Mouse (Mus musculus) E14TG2a.4 (cell line): ENCODE data around the gene Gm10190.

Source experiments
- H3K27me3 ChIP-seq: 2 replicates; pipeline ENCODE4 v1.6.1; 2014; ENCODE audit warnings: low read length, control low read depth; ENCODE audit not compliant: insufficient read depth
- H3K36me3 ChIP-seq: 2 replicates; pipeline ENCODE4 v1.6.1; 2014; ENCODE audit warnings: low read length, control low read depth; ENCODE audit not compliant: insufficient read depth
- H3K4me1 ChIP-seq: replicated peaks from 2 replicates; pipeline ENCODE4 v1.6.1; 2014; ENCODE audit warnings: low read depth, low read length, control low read depth
- H3K4me3 ChIP-seq: replicated peaks from 2 replicates; pipeline ENCODE4 v1.5.1; 2014; ENCODE audit warnings: mild to moderate bottlenecking, low read length
- H3K9me3 ChIP-seq: 2 replicates; pipeline ENCODE4 v1.6.1; 2014; ENCODE audit warnings: low read length, control low read depth
- CTCF ChIP-seq: conservative IDR thresholded peaks from 2 replicates; pipeline ENCODE4 v1.5.1; 2014; ENCODE audit warnings: low read length
- NANOG ChIP-seq: IDR thresholded peaks from 2 replicates; pipeline ENCODE4 v1.6.1; 2014; ENCODE audit warnings: borderline replicate concordance, low read length, mixed read lengths
- POU5F1 ChIP-seq: IDR thresholded peaks from 2 replicates; pipeline ENCODE4 v1.6.1; 2014; ENCODE audit warnings: low read length, borderline replicate concordance

Gm10190 gene

GRCm38 (mm10) chr17:80373726-80374096, 370 bp upstream of the Gm10190 start:
- Histone ChIP-seq H3K4me3 (peak overlapping the region; percentile 76), H3K4me1 (peaks cover 3% of the 10 kb centered on the region; the same call in 1 of the 2 replicates), H3K36me3 (no peaks in the 10 kb centered on the region), H3K9me3 (no peaks in the 10 kb centered on the region), H3K27me3 (peaks cover 79% of the 10 kb centered on the region)
- no peak for TF ChIP-seq CTCF
- TF ChIP-seq POU5F1, result no peak
- no peak for TF ChIP-seq NANOG

- Histone ChIP-seq H3K9me3 (no peaks in the 10 kb centered on the region), H3K4me3 (no peak overlapping the region), H3K4me1 (peaks cover 3% of the 10 kb centered on the region; the same call in 1 of the 2 replicates), H3K36me3 (no peaks in the 10 kb centered on the region), H3K27me3 (peaks cover 50% of the 10 kb centered on the region)
- no peak for TF ChIP-seq CTCF
- TF ChIP-seq POU5F1, result no peak
- TF ChIP-seq NANOG, result no peak
Observed at GRCm38 (mm10) chr17:80368606-80369005, 4.7 kb downstream of the Gm10190 start.

GRCm38 (mm10) chr17:80367276-80367675, 6.1 kb downstream of the Gm10190 start:
- no peak for TF ChIP-seq CTCF
- TF ChIP-seq POU5F1, result no peak
- no peak for TF ChIP-seq NANOG

GRCm38 (mm10) chr17:80360245-80360644, 13.1 kb downstream of the Gm10190 start:
- H3K9me3 ChIP-seq, result 0 out of 2 replicates have a peak, but pooled peaks cover 3% of the 10 kb centered on the region
- no peaks in the 10 kb centered on the region for H3K4me1 ChIP-seq
- no peaks in the 10 kb centered on the region for H3K36me3 ChIP-seq
- H3K27me3 ChIP-seq, result peaks cover 38% of the 10 kb centered on the region
- no peak overlapping the region for H3K4me3 ChIP-seq
- TF ChIP-seq POU5F1, result no peak
- TF ChIP-seq NANOG, result no peak
- no peak for TF ChIP-seq CTCF

More at GRCm38 (mm10) chr17:80367276-80367675, 6.1 kb downstream of the Gm10190 start:
- Histone ChIP-seq H3K4me3 (no peak overlapping the region), H3K27me3 (peaks cover 51% of the 10 kb centered on the region), H3K36me3 (no peaks in the 10 kb centered on the region), H3K4me1 (no peaks in the 10 kb centered on the region), H3K9me3 (0 out of 2 replicates have a peak, but pooled peaks cover 3% of the 10 kb centered on the region)

GRCm38 (mm10) chr17:80347234-80347633, 26.1 kb downstream of the Gm10190 start:
- H3K4me3 ChIP-seq, result no peak overlapping the region
- H3K36me3 ChIP-seq, result no peaks in the 10 kb centered on the region
- H3K9me3 ChIP-seq, result peaks cover 12% of the 10 kb centered on the region
- peaks cover 9% of the 10 kb centered on the region for H3K27me3 ChIP-seq
- H3K4me1 ChIP-seq, result no peaks in the 10 kb centered on the region
- TF ChIP-seq POU5F1, result no peak
- TF ChIP-seq NANOG, result no peak
- no peak for TF ChIP-seq CTCF

GRCm38 (mm10) chr17:80346591-80347125, 26.7 kb downstream of the Gm10190 start:
- TF ChIP-seq CTCF (no peak), POU5F1 (no peak), NANOG (no peak)
- peaks cover 9% of the 10 kb centered on the region for H3K27me3 ChIP-seq
- H3K9me3 ChIP-seq, result peaks cover 12% of the 10 kb centered on the region

GRCm38 (mm10) chr17:80345277-80345676, 28.1 kb downstream of the Gm10190 start:
- H3K9me3 ChIP-seq, result peaks cover 12% of the 10 kb centered on the region
- peaks cover 13% of the 10 kb centered on the region for H3K27me3 ChIP-seq
- H3K36me3 ChIP-seq, result no peaks in the 10 kb centered on the region
- no peak overlapping the region for H3K4me3 ChIP-seq
- H3K4me1 ChIP-seq, result no peaks in the 10 kb centered on the region
- TF ChIP-seq NANOG (no peak), POU5F1 (no peak), CTCF (peak; percentile 47)

More at GRCm38 (mm10) chr17:80346591-80347125, 26.7 kb downstream of the Gm10190 start:
- H3K36me3 ChIP-seq, result no peaks in the 10 kb centered on the region
- no peaks in the 10 kb centered on the region for H3K4me1 ChIP-seq
- H3K4me3 ChIP-seq, result no peak overlapping the region

- Histone ChIP-seq H3K9me3 (no peaks in the 10 kb centered on the region), H3K36me3 (no peaks in the 10 kb centered on the region), H3K27me3 (peaks cover 8% of the 10 kb centered on the region), H3K4me3 (no peak overlapping the region), H3K4me1 (no peaks in the 10 kb centered on the region)
- TF ChIP-seq NANOG (no peak), POU5F1 (no peak), CTCF (0 out of 2 replicates have a peak, but pooled peaks have one; percentile 4)
Observed at GRCm38 (mm10) chr17:80332386-80332785, 41.0 kb downstream of the Gm10190 start.

- H3K9me3 ChIP-seq, result no peaks in the 10 kb centered on the region
- no peaks in the 10 kb centered on the region for H3K36me3 ChIP-seq
- H3K27me3 ChIP-seq, result 0 out of 2 replicates have a peak, but pooled peaks cover 5% of the 10 kb centered on the region
- TF ChIP-seq CTCF, result no peak
- no peak for TF ChIP-seq POU5F1
- TF ChIP-seq NANOG, result no peak
- H3K4me3 ChIP-seq, result no peak overlapping the region
- no peaks in the 10 kb centered on the region for H3K4me1 ChIP-seq
Observed at GRCm38 (mm10) chr17:80326431-80326830, 46.9 kb downstream of the Gm10190 start.
